Mouse (Mus musculus): ENCODE data around the gene Jam3. TPM values are rescaled to one million over a fixed set of nuclear protein-coding genes. Genes with fewer than 3 reads are reported as not detected.
"Not testable (repeated sequence)": the region's sequence is repeated elsewhere in the genome, so short reads cannot be mapped to it uniquely, and the experiment has no call there.

Gene Jam3
- total RNA-seq, 1 experiment from 2014 or later: 36.5 TPM

DNA sequence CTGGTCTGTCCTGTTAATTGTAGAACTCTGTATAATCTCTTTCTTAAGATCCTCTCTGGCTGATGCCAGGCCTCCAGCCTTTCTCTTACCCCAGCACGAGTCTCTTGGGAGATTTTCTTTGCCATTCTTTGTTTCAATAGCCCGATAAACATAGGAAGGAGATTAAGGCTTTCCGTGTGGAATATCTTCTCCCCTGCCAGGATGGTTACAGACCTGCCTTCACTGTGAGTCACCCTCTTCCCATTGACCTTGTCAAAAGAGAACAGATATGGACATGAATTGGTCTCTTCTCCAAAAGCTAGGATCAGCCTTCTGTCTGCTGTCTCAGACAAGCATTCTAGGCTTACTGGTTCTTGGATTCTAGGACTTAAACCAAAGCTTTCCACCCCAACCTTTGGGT, 15.5 kb upstream of the Jam3 start:
- DNase-seq: no peak

DNA sequence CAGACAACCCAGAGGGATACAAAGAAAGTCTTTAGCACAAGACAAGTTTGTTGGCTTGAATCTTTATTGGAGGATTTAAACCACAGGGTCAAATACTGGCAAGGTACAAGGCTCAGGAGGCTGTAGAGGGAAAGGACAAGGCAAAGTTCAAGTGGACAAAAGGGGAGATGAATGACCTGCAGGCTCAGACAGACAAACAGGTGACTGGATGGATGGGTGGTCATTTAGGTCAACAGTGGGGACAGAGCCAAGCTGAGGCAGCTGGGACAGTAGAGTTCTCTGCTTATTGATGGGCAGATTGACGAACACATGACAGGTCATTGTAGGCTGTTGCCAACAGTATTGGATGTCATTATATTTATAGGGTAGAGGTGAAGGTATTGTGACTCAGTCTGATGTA, 11.8 kb upstream of the Jam3 start:
- DNase-seq: no peak

DNA sequence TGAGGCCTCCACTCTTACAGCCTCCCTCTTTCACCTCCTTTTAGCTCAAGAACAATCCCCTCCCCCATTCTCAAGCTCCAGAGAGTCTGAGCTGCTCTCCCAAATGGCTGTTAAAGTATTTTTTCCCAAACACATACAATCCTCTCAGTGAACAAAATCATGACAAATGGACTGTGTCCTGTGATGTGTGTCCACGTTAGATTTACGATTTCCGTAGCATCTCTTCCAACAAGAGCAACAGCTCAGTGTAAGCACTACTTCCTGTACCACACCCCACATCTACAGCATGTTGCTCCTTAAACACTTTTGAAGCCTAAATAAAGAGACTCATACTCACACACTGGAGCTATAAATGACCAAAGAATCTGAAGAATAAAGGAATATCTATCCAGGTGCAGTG, 10.4 kb upstream of the Jam3 start:
- DNase-seq: no peak

DNA sequence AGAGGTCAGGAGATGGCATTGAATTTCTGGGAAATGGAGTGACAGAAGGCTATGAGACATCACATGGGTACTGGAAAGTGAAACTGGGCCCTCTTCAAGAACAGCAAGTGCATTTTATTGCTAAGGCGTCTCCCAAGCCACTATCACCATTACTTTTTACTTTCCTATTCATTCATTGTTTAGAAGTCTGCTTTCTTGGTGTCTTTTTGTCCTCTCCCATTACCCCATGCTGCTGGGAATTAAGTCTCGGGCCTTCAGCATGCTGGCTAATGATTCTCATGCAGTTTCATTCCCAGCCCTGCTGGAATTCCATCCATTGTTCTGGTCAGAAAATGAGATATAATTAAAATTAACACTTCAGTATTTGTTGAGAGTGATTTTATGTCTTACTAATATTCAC, 9.7 kb upstream of the Jam3 start:
- DNase-seq: no peak

DNA sequence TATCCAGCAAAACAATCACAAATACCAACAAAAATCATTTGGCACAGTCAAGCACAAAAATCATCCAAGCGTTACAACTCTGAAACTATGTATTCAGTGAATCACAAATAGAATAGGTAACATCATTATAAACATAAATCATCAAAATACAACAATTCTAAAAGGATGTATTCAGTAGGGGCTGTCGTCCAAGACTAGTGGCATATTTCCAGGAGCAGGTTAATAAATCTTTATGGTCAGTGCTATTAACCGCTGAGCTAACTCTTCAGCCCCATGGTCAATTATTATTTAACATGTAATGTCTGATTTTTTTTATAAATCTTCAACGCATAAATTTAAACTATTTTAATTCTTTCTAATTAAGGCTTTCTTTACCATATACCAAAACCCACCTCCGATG, 8.4 kb upstream of the Jam3 start:
- not testable (repeated sequence) for DNase-seq

DNA sequence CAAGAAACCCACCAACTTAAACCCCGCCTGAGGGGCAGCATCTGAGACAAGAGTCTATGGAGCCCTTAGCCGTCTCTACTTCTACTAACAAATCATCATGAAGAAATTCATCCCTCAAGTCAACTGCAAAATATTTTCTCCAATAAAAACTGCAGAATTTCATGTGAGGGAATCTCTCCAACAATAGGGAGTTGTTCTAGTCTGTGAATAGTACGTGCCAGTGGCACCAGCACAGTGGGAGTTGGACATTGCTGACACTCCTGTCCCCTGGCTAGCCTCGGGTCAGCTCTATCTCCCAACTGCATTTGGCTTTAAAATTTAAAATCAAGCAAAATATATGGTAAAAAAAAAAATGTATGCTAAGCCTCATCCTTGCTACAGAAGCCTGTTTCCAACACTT, 1.4 kb downstream of the Jam3 start:
- DNase-seq: no peak

DNA sequence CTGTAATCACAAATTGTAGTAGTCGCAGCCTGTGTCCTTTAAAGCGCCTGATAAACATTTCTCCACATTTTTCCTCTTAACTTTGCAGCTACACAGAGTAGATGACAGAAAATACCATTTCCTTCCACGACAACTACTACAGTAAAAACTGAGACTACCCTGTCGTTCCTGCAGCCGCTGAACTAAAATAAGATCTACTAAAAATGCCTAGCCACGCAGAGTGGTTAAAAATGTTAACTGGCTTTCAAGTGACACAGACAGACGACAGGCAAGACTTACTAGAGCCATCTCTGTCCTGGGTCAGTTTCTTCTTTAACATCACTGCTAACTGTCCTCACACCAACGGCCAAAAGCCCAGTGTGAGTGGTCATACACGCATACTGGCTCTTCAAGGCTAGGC, 5.4 kb downstream of the Jam3 start:
- DNase-seq: no peak

DNA sequence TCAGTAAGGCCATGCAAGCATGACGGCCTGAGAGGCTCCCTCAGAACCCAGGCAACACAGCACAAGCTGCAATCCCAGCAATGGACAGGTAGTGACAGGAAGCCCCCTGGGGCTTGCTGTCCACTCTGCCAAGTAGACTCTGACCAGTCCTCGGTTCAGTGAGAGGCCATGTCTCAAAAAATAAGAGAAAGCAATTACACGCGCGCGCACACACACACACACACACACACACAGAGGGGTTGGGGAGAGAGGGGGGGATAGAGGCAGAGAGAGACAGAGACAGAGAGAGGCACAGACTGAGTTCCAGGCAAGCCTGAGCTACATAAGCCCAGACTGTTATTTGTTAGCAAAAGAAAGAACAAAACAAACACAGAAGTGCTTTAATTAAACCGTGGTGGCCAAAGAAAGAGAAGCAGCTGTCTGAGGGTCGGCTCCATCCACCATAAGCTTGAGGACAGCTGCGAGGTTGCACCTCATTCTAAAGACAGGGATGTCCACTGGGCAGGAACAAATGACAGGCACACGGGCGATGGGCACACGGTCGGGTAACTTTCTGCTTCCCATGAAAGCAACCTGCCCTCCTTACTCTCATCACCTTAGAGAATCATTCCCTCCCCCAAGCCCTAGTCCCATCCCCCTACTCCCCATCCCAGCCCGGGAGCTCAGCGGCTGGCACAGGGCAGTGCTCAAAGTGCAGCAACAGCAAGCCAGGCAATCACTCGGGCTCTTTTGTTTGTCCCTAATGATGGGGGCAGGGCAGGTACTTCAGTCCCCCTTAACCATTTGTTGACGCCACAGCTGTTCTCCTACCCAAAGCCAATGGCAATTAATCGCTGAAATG, 6.4 kb downstream of the Jam3 start:
- no peak for DNase-seq

DNA sequence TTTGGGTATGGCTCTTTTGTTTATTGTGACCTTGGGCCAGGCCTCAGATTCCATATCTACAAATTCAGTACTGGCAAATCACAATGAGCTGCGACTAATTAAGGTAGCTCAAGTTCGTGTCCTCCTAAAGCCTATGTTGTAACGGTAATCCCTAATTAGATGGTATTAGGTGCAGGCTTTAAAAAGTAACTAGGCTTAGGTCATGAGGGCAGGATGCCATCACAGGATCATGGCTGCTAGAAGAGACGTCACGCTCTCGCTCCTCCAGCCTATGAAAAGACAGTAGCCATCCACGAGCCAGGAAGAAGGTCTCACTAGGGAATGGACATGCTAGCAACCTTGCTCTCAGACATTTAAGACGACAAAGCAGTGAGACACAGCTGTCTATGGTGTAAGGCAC, 7.3 kb downstream of the Jam3 start:
- DNase-seq: no peak

DNA sequence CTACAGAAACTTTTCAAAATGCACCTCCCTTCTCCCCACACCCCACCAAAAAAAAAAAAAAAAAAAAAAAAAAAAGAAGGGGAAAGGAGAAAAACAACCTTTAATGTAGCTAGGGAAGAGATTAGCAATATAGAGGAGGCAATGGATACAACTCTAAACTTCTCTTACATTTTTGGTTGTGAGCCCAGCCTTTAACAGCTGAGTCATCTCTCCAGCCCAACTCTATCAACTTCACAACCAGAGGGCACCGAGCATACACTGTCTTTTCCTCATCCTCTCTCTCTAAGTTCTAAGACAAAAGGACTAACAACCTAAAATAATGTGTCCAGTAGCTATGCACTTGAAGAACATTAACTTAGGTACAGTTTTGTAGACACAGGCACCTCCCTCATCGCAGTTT, 8.4 kb downstream of the Jam3 start:
- no peak for DNase-seq

DNA sequence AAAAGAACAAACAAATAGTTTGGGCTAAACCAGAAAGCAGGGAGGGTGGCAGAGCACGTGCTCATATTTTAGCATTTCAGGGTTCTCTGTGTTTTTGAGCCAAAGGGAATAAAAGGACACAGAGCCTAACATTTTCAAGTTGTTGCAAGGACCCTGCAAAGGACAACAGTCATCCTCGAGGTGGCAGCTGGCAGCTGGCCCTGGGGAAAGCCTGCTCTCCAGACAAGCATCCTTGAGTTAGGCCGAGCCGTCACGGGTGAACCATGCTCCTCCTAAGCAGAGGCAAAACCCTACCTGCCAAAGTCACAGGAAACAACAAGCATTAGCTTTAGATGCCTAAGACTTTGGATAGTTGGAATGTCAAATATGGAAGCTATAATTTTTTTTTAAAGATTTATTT, 10.2 kb downstream of the Jam3 start:
- DNase-seq: peak; percentile 64

DNA sequence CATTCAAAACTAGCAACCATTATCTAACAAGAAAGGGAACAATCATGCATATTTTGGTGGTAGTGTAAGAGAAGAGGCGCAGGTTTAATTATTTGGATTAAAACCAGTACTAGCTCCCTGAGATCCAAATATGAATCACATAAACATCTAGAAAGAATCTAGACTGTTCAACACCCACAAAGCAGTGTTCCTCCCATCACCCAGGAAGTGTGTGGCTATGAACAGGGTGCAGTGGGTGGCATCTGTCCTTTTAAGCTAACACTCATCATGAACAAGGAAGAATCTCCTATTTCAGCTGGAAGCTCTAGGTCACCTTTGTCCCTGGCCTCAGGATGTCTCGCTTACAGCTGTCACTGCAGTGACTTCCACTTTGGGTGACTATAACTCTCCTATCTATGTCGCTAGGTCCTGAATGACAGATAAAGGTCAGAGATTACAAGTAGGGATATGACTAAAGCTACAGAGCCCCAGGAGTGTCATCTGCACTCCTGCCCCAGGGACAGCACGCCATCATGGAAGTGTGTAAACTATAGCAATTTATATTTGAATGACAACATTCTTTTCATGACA, 10.9 kb downstream of the Jam3 start:
- no peak for DNase-seq

DNA sequence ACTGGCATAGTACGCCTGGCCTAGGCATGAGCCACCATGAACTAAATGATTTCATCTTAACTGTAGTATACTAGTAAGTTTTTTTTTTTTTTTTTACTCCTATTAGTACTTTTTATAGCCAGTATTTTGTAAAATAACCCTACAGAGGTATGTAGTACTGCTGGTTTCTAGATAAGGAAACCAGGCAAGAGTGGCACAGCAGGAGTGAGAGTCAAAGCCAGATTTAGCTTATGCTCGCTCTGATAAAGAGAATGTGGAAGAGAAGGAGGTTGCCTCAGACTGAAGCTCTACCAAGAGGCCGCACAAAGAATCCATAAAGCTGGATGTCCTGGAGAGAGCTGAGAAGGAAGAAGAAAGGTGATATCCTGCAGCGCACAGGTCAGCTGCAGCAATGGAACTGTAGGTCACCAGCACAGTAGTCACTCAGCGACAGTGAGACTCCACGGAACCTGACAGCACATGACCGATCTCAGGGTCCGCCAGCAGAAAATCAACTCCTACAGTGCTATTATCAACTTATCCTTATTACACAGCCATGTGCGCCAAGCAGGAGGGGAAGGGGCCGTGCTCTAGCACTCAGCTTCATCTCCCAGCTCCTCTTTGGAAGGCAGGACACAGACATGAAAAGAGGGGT, 14.7 kb downstream of the Jam3 start:
- DNase-seq: no peak

DNA sequence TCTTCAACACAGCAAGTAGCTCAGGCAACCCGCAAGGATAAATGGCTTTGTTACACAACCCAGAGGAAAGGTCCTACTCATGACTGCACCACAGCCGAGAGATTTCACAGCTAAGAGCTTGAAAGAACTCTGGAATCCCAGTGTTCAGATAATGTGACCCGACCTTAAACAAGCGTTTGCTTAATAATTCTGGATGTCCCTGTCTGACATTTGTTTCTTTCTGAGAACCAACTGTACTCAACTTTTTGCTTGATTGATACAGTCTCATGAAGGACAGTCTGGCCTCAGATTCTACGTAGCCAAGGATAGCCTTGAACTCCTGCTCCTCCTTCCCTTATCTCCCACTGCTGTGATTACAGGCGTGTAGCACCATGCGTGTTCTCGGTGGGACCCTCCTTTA, 18.6 kb downstream of the Jam3 start:
- DNase-seq: no peak

DNA sequence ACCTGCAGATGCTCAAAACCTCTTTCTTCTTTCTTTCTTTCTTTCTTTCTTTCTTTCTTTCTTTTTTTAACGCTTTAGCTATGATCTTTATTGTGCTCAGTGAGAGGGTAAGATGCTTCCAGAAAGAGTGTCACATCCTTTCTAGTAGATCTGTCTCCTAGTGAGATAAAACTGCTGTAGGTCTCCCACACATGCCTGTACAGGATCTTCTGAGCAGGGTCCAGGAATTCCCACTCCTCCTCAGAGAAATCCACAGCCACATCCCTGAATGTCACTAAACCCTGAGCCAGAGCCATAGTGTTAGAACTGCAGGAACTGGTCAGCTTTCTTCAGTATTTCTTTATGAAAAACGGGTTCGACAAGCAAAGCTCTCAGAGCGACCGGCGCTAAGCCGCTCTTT, 19.8 kb downstream of the Jam3 start:
- no peak for DNase-seq

DNA sequence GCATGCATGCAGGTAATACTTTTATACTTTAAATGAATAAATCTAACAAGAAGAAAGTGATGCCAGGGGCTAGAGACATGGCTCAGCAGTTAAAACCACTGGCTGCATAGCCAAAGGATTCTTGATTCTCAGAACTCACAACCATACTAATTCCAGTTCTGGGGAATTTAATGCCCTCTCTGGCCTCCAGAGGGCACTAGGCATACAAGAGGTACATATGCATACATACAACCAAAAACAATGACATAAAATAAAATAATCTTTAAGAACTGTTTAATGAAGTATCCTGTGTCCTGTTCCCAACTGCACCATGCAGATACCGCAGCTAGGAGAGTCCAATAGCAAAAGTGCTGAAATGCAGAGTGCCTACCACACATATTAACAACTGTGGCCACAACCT, 20.8 kb downstream of the Jam3 start:
- DNase-seq: peak; percentile 30

DNA sequence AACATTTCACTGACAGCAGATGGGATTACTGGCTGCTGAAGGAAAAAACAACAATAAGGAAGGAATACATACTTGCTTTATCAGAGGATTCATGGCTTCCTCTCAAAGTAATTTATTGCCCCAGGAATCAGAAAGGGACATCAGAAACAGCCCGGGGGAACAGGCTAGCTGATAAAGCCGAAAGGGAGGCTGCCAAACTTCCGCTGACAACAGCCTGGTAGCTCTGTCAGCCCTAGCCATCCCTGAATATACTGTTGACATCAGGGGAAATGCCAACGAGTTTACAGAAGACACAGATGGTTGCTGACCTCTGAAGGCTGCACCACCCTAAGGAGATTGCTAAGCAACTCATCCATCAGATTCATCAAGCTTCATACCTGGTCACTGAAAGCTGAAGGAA, 26.6 kb downstream of the Jam3 start:
- DNase-seq: no peak

DNA sequence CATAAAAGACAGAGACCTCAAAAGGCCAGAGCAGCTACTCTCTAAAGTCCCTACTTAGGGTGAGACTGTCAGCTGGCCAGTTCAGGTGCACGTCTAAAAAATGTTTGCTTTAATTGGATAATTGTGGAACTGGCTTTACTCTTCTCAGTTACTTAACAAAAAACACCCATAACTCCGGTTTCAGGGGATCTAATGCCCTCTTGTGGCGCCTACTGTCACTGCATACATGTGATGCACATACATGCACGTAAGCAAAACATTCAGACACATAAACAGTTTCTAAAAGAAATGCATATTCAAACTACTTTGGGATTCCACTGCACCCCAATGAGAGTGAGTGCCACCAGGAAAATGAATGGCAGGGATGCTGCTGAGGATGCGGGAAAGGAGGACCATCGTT, 28.7 kb downstream of the Jam3 start:
- no peak for DNase-seq

DNA sequence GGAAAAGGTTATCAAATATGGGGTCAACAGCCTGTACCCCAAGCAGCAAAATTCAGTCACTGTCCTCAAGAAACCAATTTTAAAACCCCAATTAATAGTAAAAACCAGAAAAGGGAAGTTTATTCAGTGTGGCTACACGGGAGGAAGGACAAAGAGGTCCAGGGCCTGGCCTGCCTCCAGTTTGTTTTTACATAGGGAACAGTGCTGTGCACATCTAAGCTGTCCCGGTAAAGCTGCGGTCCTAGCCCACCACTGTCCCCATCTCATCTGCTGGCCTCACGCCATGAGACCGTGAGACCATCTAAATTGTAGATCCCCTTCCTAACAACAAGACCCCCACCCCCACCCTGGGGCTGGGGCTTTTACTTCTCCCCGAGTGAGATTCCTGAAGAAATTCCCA, 29.8 kb downstream of the Jam3 start:
- DNase-seq: no peak

DNA sequence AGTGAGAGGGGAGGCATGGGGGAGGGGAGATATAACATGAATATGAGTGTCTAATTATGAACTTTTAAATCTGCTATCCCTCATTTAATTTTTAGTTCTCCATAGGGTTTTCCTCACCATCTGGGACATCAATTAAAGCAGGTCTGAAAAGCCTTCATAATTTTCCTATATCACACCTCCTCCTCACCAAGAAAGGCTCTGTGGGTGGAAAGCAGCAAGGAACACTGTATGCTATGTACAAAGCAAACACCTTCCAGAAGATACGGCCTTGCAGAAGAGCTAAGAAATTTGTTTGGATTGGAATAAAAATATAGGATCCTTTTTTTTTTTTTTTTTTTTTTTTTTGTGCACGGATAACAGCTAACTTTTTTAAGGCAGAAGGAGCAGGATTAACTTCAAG, 31.3 kb downstream of the Jam3 start:
- DNase-seq: no peak

DNA sequence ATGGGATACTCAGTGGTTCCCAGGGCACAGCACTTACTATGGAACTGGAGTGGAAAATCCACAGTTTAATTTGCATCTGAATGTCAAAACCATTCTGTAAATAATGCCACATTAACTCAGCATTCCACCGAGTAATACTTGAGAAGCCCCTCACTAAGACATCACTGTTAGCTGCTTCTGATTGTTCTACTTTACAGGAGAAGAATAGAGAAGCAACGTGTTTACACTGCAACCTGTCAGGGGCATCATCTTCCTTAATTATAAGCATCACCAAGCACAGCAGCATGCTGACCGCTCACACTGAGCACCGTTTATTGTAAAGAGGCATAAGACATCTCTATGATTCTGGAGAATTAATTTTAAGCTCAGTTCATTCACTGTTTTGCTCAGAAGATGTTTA, 32.3 kb downstream of the Jam3 start:
- DNase-seq: no peak

DNA sequence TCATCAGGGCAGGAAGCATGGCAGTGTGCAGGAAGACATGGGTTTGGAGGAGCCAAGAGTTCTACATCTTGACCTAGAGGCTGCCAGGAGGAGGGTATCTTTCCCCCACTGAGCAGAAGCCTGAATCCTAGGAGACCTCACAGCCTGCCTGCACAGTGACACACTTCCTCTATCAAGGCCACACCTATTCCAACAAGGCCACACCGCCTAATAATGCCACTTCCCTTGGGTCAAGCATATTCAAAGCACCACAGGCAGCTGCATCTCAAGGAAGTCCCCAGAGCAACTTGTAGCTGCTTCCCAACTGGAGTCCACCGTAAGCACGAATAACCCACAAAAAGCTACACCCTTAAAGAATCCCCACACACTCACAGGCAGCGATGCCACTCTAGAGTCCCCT, 33.1 kb downstream of the Jam3 start:
- DNase-seq: no peak

DNA sequence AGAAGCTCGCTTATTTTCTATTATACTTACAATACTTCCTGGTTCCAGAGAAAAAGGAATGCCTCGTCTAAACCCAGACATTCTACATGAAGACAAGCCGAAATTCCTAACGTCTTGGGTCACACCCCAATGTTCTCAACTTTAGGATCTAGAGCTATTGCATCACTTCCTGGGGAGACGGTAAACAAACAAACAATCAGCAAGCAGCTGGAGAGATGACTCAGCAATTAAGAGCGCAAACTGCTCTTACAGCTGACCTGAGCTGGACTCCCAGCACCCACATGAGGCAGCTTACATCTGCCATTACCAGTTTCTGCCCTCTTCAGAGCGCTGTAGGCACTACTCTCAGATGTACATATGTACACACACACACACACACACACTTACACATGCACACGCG, 34.0 kb downstream of the Jam3 start:
- no peak for DNase-seq

DNA sequence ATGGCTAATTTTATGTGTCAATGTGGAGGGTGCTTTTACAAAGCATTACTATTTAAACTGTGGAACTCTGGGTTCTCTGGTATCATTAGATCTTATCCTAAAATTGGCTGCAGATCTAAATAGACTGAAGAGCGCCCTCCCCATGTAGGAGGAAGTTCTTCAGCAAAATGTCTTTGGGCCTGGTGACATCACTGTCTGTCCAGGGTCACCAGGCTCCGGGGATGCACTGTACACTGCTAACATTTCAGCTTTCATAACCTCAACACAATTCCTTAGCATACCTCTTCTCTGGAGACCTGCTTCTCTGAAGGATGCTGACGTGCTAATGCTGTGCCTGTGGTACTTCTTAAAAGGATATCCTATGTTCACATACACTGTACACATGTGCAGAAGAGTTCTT, 43.5 kb downstream of the Jam3 start:
- no peak for DNase-seq
